25 mouse cellular contexts compared by ENCODE assay signal in the genomic region with DNA sequence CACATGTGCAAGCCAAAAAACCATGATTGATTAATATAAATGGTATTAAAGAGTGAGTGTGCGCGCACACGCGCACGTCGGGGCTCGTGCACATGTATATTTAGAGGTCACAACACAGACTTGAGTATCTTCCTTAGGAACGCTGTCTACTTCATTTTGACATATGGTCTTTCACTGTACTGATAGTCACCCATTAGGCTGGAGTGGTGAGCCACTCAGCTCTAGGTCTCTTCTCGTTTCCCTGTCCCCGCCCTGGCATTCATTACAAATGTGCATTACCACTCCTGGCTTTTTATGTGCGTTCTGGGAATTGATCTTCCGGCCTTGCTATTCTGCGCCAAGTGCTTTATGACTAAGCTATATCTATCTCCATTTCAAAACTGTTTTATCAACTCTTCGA. TPM values are rescaled to one million over a fixed set of nuclear protein-coding genes. Genes with fewer than 3 reads are reported as not detected.
"Had no signal": no experiment of that assay in that cellular context is flagged by ENCODE, and none has a peak within 500 bp of the region (broad histone marks: within the 10 kb centered on the region; RNA-seq: fewer than 3 reads in every experiment).

No protein-coding gene starts in this region.

- H3K9ac ChIP-seq: heart, embryonic 13.5 days; heart, embryonic 15.5 days; hindbrain, embryonic 13.5 days; hindbrain, embryonic 15.5 days had no signal

- H3K27ac ChIP-seq: gastrocnemius, adult 2 months; heart, adult 2 months; heart, embryonic 13.5 days; heart, embryonic 15.5 days; hindbrain, embryonic 13.5 days; hindbrain, embryonic 15.5 days; hindbrain, postnatal 0 days had no signal

- H3K36me3 ChIP-seq: heart, embryonic 13.5 days; heart, embryonic 15.5 days had no signal

- H3K27me3 ChIP-seq: heart, embryonic 13.5 days; heart, embryonic 15.5 days; hindbrain, embryonic 13.5 days; hindbrain, embryonic 15.5 days had no signal

- H3K4me1 ChIP-seq: heart, embryonic 13.5 days; heart, embryonic 15.5 days; hindbrain, embryonic 13.5 days; hindbrain, embryonic 15.5 days had no signal

- H3K4me2 ChIP-seq: heart, embryonic 11.5 days; heart, embryonic 13.5 days; heart, embryonic 15.5 days; hindbrain, embryonic 13.5 days; hindbrain, embryonic 15.5 days; liver, embryonic 11.5 days had no signal

- DNase-seq: gastrocnemius, adult 2 months; gastrocnemius, postnatal 10 days; gastrocnemius, postnatal 25 days; heart, adult 2 months; heart, postnatal 14 days; heart, postnatal 36 days; kidney, adult 11 months; kidney, adult 2 months; kidney, postnatal 10 days; kidney, postnatal 25 days; layer of hippocampus, adult 9-11 months; layer of hippocampus, postnatal 36 days; left cerebral cortex, postnatal 4 days; liver had no signal

- ATAC-seq: hindbrain, postnatal 0 days; intestine, embryonic 16.5 days had no signal

- H3K4me3 ChIP-seq: gastrocnemius, adult 2 months; heart, adult 2 months; heart, embryonic 13.5 days; heart, embryonic 15.5 days; hindbrain, embryonic 13.5 days; hindbrain, embryonic 15.5 days had no signal

- H3K9me3 ChIP-seq: heart, embryonic 13.5 days; heart, embryonic 15.5 days; hindbrain, embryonic 13.5 days; hindbrain, embryonic 15.5 days had no signal

RNA-seq across cellular contexts. Expression of a gene that starts 47.1 kb away (rescaled TPM):
- polyA plus RNA-seq: heart, adult 2 months; heart, embryonic 15.5 days; heart, postnatal 0 days; intestine, embryonic 14.5 days; intestine, embryonic 16.5 days; kidney, adult 2 months; large intestine, adult 2 months; liver, embryonic 11.5 days had no signal
